Mouse (Mus musculus) midbrain, embryonic 16.5 days (tissue): ENCODE measurements at regions not wholly inside any gene's neighbourhood (a gene's known extent, or its start where the extent isn't known, plus 50 kb on each side); places are given as distances from the start of the nearest gene placed in this dataset.
"Not testable (repeated sequence)": the region's sequence is repeated elsewhere in the genome, so short reads cannot be mapped to it uniquely, and the experiment has no call there.

Experiments
- ATAC-seq: fragments of 200-750 bp; cut with Nextera tagmentation; 2 replicates; pipeline ENCODE4 v1.8.0; 2017; ENCODE audit warnings: moderate TSS enrichment
- H3K27ac ChIP-seq: fragments of 300-500 bp; sonication (generic); 2 replicates; pipeline ENCODE4 v1.5.1; 2014; ENCODE audit warnings: mild to moderate bottlenecking, low read length, mixed read lengths
- H3K27me3 ChIP-seq: fragments of 300-500 bp; sonication (generic); 2 replicates; pipeline ENCODE4 v1.6.1; 2014; ENCODE audit warnings: low read depth, low read length, mixed read lengths; ENCODE audit not compliant: control insufficient read depth, insufficient read depth
- H3K36me3 ChIP-seq: fragments of 300-500 bp; sonication (generic); 2 replicates; pipeline ENCODE4 v1.6.1; 2014; ENCODE audit warnings: mild to moderate bottlenecking, low read length, moderate library complexity, mixed read lengths; ENCODE audit not compliant: control insufficient read depth, insufficient read depth
- H3K4me1 ChIP-seq: fragments of 300-500 bp; sonication (generic); 2 replicates; pipeline ENCODE4 v1.6.1; 2014; ENCODE audit warnings: mild to moderate bottlenecking, low read length, mixed read lengths; ENCODE audit not compliant: control insufficient read depth, insufficient read depth
- H3K4me2 ChIP-seq: fragments of 300-500 bp; sonication (generic); 2 replicates; pipeline ENCODE4 v1.6.1; 2014; ENCODE audit warnings: mild to moderate bottlenecking, low read length, mixed read lengths
- H3K4me3 ChIP-seq: fragments of 300-500 bp; sonication (generic); 2 replicates; pipeline ENCODE4 v1.5.1; 2014; ENCODE audit warnings: low read depth, mild to moderate bottlenecking, low read length, moderate library complexity, mixed read lengths
- H3K9ac ChIP-seq: fragments of 300-500 bp; sonication (generic); 2 replicates; pipeline ENCODE4 v1.6.1; 2014; ENCODE audit warnings: low read depth, low read length, mixed read lengths
- H3K9me3 ChIP-seq: fragments of 300-500 bp; sonication (generic); replicated peaks from 2 replicates; pipeline ENCODE4 v1.6.1; 2014; ENCODE audit warnings: mild to moderate bottlenecking, low read length, mixed read lengths; ENCODE audit not compliant: control insufficient read depth, poor library complexity, severe bottlenecking
- WGBS: fragments of 180-500 bp; shearing (Covaris S2); extraction: QIAGEN DNeasy Blood & Tissue Kit; methylation state at CpG from one replicate; pipeline ENCODE4 v1.1.7; 2014; 5-methylcytosine and 5-hydroxymethylcytosine counted together

DNA sequence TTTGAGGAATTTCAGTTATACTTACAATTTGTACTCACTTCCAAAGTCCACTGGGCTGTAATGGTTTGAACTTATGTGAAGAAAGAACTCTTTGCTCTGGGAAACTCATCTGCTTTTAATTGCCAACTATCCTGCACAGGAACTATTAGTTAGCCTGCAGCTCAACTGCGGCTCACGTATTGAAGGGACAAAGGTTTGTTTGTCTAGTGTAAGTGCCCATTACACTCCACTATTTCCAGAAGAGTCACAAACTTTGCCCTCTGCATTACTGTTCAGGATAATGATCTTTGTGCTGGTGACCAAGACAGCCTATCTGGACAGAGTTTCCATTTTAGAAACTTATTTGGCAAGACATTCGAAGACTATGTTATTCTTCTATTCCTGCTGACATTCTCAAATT, 74.5 kb downstream of the Slc10a2 start:
- H3K27me3 ChIP-seq = no peaks in the 10 kb centered on the region
- H3K36me3 ChIP-seq = no peaks in the 10 kb centered on the region
- no peak overlapping the region for H3K4me3 ChIP-seq
- no peak overlapping the region for H3K4me2 ChIP-seq
- WGBS = 87% methylated on average over 3 of the region's 3 CpGs
- no peak overlapping the region for H3K27ac ChIP-seq
- no peaks in the 10 kb centered on the region for H3K9me3 ChIP-seq
- H3K4me1 ChIP-seq = no peaks in the 10 kb centered on the region
- H3K9ac ChIP-seq = no peak overlapping the region
- no peak for ATAC-seq

DNA sequence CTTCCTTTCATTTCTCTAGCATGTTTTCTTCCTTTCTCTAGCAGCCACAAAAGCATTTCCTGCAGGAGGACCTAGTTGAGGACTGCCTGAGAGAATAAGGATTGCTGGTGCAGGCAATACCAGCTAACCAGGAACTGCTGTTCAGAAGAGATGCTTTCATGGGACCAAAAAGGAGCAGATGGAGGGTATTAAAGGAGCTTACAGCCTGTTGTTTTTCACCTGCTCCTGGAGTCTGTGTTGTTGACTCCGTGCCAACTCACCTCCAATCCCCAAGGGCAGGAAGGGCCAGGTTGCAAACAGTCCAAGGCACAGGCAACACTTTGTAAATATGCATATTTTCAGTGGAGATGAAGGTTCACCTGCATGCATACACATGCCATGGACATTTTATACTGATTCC, 92.8 kb downstream of the Slc10a2 start:
- 67% methylated on average over 1 of the region's 1 CpGs for WGBS
- Histone ChIP-seq H3K9me3 (no peaks in the 10 kb centered on the region), H3K27me3 (no peaks in the 10 kb centered on the region), H3K9ac (no peak overlapping the region), H3K27ac (no peak overlapping the region), H3K4me2 (no peak overlapping the region), H3K4me3 (no peak overlapping the region), H3K4me1 (no peaks in the 10 kb centered on the region), H3K36me3 (no peaks in the 10 kb centered on the region)
- ATAC-seq = no peak

DNA sequence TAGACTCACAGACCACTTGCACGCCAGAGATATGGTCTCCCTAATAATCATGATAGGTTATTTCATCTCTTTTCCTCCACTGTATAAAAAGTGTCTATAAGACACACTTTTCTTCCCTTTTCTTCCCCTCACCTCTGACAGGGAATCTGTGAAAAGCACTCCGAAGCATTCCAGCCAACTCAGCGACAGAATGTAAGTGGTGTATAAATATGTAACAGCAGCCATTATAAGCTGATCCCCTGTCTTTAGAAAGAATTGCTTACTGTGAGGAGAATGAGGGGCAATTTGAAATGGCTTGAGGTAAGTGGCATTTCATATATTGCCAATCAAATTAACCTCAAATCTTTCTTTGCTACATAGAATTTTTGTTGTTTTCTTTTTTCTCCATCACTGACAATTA, 93.4 kb downstream of the Slc10a2 start:
- WGBS = 62% methylated on average over 3 of the region's 3 CpGs
- Histone ChIP-seq H3K4me1 (no peaks in the 10 kb centered on the region), H3K27me3 (no peaks in the 10 kb centered on the region), H3K36me3 (no peaks in the 10 kb centered on the region), H3K4me3 (no peak overlapping the region), H3K9me3 (no peaks in the 10 kb centered on the region), H3K27ac (no peak overlapping the region), H3K4me2 (no peak overlapping the region), H3K9ac (no peak overlapping the region)
- peak; percentile 39; the same call in 1 of the 2 replicates for ATAC-seq

DNA sequence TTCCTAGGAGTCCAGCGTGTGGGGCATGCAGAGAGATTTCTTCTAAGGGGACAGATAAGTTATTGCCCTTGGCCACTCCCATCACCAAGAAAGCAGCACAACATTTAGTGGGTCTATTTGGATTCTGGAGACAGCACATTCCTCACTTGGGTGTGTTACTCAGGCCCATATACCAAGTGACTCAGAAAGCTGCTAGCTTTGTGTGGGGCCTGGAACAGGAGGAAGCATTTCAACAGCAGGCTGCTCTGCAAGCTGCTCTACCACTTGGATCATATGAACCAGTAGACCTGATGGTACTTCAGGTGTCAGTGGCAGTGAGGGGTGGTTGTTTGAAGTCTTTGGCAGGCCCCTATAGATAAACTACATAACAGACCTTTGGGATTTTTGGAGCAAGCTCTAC, 101.8 kb downstream of the Slc10a2 start:
- ATAC-seq, H3K4me3 ChIP-seq, H3K4me2 ChIP-seq, H3K9me3 ChIP-seq, H3K9ac ChIP-seq, H3K4me1 ChIP-seq, H3K27ac ChIP-seq, H3K27me3 ChIP-seq, H3K36me3 ChIP-seq: not testable (repeated sequence)
- WGBS = 90% methylated on average over 1 of the region's 1 CpGs
